Mouse (Mus musculus) midbrain, embryonic 12.5 days (tissue): ENCODE measurements around the gene Sfxn5. TPM values are rescaled to one million over a fixed set of nuclear protein-coding genes. Genes with fewer than 3 reads are reported as not detected.

ENCODE experiments used
- ATAC-seq: fragments of 200-750 bp; cut with Nextera tagmentation; 2 replicates; pipeline ENCODE4 v1.8.0; 2017; ENCODE audit warnings: low read depth, moderate TSS enrichment, moderate library complexity; ENCODE audit not compliant: low FRiP score
- H3K27ac ChIP-seq: fragments of 300-500 bp; sonication (generic); replicated peaks from 2 replicates; pipeline ENCODE4 v1.5.1; 2016; ENCODE audit warnings: mild to moderate bottlenecking
- H3K27me3 ChIP-seq: fragments of 300-500 bp; sonication (generic); 2 replicates; pipeline ENCODE4 v1.6.1; 2016; ENCODE audit warnings: mild to moderate bottlenecking
- H3K36me3 ChIP-seq: fragments of 300-500 bp; sonication (generic); 2 replicates; pipeline ENCODE4 v1.6.1; 2016
- H3K4me1 ChIP-seq: fragments of 300-500 bp; sonication (generic); 2 replicates; pipeline ENCODE4 v1.6.1; 2016
- H3K4me2 ChIP-seq: fragments of 300-500 bp; sonication (generic); replicated peaks from 2 replicates; pipeline ENCODE4 v1.6.1; 2016; ENCODE audit warnings: mild to moderate bottlenecking, moderate library complexity
- H3K4me3 ChIP-seq: fragments of 300-500 bp; sonication (generic); 2 replicates; pipeline ENCODE4 v1.5.1; 2016; ENCODE audit warnings: mild to moderate bottlenecking
- H3K9ac ChIP-seq: fragments of 300-500 bp; sonication (generic); replicated peaks from 2 replicates; pipeline ENCODE4 v1.6.1; 2016; ENCODE audit warnings: mild to moderate bottlenecking, moderate library complexity
- H3K9me3 ChIP-seq: fragments of 300-500 bp; sonication (generic); 2 replicates; pipeline ENCODE4 v1.6.1; 2016; ENCODE audit warnings: mild to moderate bottlenecking
- WGBS: fragments of 180-500 bp; shearing (Covaris S2); methylation state at CpG from one replicate; pipeline ENCODE4 v1.1.7; 2016; 5-methylcytosine and 5-hydroxymethylcytosine counted together
- polyA plus RNA-seq: library from polyadenylated mRNA; unstranded; fragments of >200 nt; fragmentation: Nextera tagmentation; extraction: Ambion mirVana; gene quantifications from 2 replicates; pipeline ENCODE4 v1.2.1, GENCODE M21; 2016

The Sfxn5 gene
- polyA plus RNA-seq, 1 experiment from 2014 or later = 8.2 TPM

DNA sequence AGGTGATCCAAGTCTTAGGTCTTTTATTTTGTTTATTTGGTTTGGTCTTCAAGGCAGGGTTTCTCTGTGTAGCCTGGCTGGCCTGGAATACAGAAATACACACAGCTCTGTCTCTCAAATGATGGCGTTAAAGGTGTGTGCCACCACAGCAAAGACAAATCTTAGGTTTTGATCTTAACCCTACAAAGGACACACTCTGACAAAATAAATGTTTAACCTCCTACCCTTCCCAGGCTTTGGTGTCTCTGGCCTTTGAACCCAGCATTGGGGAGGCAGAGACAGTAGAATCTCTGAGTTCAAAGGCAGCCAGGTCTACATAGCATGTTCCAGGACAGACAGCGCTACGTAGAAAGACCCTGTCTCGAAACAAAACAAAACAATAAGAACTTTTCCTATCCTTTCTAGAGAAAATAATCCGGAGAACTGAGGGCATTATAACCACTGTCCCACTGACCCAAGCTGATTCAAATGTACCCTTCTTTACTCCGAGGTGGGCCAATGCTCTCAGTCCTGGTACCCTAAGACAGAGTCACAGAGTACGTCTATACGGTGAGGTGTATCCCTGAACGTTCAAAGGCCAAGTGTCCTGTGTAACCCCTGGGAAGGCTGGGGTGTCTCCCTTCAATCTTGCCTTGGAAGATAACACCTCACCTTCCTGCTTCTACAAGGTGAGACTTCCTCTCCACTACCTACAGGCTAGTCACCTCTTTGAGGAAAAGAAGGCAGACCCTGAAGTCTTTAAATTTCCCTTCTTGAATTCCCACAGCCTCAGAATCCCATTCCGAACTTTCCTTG lies 40.0 kb upstream of the Sfxn5 start:
- Histone ChIP-seq H3K27ac (no peak overlapping the region), H3K36me3 (no peaks in the 10 kb centered on the region), H3K27me3 (peaks cover 31% of the 10 kb centered on the region), H3K4me3 (peak overlapping the region; percentile 67), H3K9ac (peak overlapping the region; percentile 78), H3K9me3 (no peaks in the 10 kb centered on the region), H3K4me1 (peaks cover 21% of the 10 kb centered on the region), H3K4me2 (peak overlapping the region; percentile 89)
- ATAC-seq = no peak
- 83% methylated on average over 10 of the region's 10 CpGs for WGBS

DNA sequence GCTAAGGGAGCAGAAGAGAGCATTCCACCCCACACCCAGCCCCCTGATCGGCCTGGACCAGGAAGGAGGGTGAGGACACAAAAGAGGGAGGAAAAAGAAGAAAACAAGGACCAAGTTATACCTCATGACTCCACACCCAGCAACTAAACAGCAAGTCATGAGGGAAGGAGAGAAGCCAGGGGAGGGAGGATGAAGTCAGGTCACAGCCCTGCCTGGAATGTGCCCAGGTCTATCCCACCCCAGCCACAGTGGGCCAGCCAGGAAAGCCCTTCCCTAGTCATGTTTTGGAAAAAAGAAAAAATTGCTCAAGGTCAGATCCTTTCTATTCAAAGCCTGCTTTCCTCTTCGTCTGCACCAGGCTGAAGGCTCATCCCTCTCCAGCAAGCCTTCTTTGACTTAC lies 39.3 kb upstream of the Sfxn5 start:
- Histone ChIP-seq H3K4me3 (0 out of 2 replicates have a peak overlapping the region, but pooled peaks have one; percentile 1), H3K27ac (no peak overlapping the region), H3K27me3 (peaks cover 31% of the 10 kb centered on the region), H3K4me2 (peak overlapping the region; percentile 89), H3K9ac (no peak overlapping the region), H3K36me3 (no peaks in the 10 kb centered on the region), H3K4me1 (peaks cover 21% of the 10 kb centered on the region), H3K9me3 (no peaks in the 10 kb centered on the region)
- 74% methylated on average over 2 of the region's 2 CpGs for WGBS
- no peak for ATAC-seq

DNA sequence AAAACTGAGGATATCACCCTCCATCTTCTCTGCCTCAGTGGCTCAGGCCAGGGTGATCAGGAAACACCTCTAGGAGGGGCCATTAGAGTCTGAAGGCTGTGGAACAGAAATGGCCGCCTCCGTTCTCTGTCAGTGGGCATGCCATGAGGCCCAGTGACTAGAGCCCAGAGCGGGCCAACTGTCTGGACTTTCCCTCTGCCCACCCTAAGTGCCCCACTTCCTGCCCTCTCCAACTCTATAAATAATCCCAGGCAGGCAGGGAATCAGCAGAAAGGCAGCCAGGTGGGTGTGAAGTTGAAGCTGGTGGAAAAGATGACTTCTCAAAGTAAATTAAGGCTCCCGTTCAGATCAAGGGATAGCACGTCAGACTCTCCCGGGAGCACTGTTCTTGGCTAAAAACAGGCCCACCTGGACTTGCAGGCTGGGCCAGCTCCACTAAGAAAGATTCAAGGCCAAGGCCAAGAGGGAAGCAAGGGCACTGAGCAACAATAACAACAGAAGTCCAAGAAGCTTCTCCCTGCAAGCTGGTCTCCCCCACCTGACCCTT lies 38.7 kb upstream of the Sfxn5 start:
- Histone ChIP-seq H3K27ac (no peak overlapping the region), H3K4me2 (peak overlapping the region; percentile 89; the same call in 1 of the 2 replicates), H3K27me3 (peaks cover 27% of the 10 kb centered on the region), H3K36me3 (no peaks in the 10 kb centered on the region), H3K9ac (no peak overlapping the region), H3K9me3 (no peaks in the 10 kb centered on the region), H3K4me3 (no peak overlapping the region), H3K4me1 (peaks cover 21% of the 10 kb centered on the region)
- WGBS = 95% methylated on average over 6 of the region's 6 CpGs
- no peak for ATAC-seq

DNA sequence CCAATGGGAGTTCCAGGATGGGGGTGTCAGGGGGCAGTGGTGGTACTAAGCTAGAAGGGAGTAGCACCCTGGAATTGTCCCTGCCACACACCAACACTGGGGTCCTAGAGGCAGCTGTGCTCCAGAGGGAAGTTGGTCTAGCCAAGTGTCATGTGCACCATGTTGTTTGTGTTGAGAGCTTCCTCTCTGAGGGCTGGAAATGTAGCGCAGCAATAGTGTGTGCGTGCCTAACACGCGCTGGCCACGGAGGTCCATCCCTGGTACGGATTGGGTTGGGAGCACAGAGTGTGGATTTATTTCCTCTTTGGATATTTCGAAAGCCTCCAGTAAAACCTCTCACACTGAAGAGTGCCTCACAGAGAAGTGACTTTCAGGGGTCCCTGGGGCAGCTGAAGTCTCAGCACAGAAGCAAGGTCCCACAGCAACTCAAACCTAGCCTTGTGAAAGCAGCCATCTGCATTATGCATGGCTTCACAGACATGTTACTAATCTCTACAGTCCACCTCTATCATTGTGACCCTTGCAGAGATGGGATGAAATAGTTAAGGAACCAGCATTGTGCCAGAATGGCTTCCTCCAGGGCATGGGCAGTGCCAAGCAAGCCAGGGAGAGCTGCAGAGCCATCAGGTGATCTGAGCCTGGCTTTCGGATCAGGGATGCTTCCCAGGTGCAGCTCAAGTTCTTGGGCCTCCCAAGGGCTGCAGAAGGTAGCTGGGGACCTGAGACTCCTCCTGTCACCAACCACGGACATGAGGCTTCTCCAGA lies 37.6 kb upstream of the Sfxn5 start:
- Histone ChIP-seq H3K4me2 (no peak overlapping the region), H3K9me3 (no peaks in the 10 kb centered on the region), H3K4me3 (no peak overlapping the region), H3K27ac (no peak overlapping the region), H3K36me3 (no peaks in the 10 kb centered on the region), H3K27me3 (peaks cover 18% of the 10 kb centered on the region), H3K4me1 (peaks cover 30% of the 10 kb centered on the region), H3K9ac (no peak overlapping the region)
- 89% methylated on average over 9 of the region's 9 CpGs for WGBS
- no peak for ATAC-seq

DNA sequence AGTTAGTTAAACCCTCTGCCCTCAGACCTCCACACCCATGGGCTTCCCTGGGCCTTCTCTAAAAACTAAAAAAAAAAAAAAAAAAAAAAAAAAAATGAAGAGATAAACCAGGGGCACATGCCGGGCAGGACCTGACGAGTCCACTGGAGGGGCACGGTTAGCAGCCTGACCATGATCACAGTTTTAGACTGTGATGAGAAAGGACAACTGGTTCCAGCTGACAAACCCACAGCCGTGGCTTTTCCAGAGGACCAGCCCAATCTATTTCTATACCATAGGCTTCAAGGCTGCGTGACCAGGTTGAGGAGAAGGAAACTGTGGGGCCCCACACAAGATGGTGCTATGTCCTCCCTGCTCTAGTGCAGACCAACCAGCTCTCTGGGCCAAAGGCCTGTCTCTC lies 36.8 kb upstream of the Sfxn5 start:
- 92% methylated on average over 5 of the region's 5 CpGs for WGBS
- no peak overlapping the region for H3K9ac ChIP-seq
- peaks cover 30% of the 10 kb centered on the region for H3K4me1 ChIP-seq
- H3K36me3 ChIP-seq = no peaks in the 10 kb centered on the region
- no peak for ATAC-seq
- H3K4me2 ChIP-seq = no peak overlapping the region
- no peaks in the 10 kb centered on the region for H3K9me3 ChIP-seq
- no peak overlapping the region for H3K4me3 ChIP-seq
- H3K27me3 ChIP-seq = peaks cover 18% of the 10 kb centered on the region
- H3K27ac ChIP-seq = no peak overlapping the region

DNA sequence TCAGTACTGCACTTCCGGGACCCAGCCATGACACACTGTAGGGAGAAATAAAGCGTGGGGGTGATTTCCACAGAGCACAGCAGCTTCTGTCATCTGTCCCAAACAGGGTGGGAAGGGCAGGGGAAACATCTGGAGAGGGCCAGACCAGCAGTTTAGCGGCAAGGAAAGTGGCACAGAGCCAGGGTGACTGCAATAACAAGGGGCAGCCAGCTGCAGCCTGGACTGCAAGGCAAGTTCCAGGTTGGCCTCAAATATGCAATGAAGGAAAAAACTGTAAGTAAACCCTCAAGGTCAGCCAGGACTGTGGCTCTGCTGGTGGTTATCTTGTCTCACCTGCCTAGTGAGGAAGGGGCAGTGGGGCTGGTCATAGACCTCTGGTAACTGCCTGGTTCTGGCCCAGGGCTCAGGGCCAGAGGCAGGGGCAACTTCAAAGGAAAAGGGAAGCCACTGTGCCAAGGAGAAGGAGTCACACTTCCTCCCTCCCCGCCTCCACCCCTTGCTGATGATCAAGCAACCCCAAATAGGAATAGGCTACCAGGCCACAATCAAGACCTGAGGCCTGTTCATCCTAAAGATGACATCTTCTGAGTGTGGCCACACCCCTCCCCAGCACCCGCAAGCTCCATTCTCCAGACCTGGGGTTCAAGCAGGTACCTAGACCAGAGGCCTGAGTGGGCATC lies 36.1 kb upstream of the Sfxn5 start:
- H3K36me3 ChIP-seq = no peaks in the 10 kb centered on the region
- H3K4me1 ChIP-seq = peaks cover 30% of the 10 kb centered on the region
- no peaks in the 10 kb centered on the region for H3K9me3 ChIP-seq
- no peak for ATAC-seq
- peaks cover 18% of the 10 kb centered on the region for H3K27me3 ChIP-seq
- 91% methylated on average over 5 of the region's 5 CpGs for WGBS
- H3K9ac ChIP-seq = no peak overlapping the region
- H3K27ac ChIP-seq = no peak overlapping the region
- H3K4me3 ChIP-seq = no peak overlapping the region
- no peak overlapping the region for H3K4me2 ChIP-seq

DNA sequence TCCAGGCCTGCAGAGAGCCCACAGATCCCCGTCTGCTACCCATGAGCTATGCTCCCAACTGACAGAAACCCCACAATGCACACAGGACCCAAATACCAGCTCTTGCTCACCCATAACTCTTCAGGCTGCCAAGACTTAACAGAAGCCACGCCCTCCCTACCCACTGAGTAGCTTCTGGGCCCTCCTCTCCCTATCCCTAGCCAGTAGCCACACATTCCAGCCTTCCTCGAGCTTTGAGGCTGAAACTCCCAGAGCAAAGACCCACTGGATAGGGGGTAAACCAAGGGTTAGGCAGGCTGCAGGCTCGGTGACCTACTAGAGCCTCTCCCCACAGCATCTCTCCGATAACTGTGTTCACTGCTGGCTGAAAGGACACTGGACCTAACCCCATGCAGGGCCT lies 35.5 kb upstream of the Sfxn5 start:
- no peak overlapping the region for H3K27ac ChIP-seq
- peaks cover 25% of the 10 kb centered on the region for H3K4me1 ChIP-seq
- H3K27me3 ChIP-seq = peaks cover 17% of the 10 kb centered on the region
- H3K4me2 ChIP-seq = no peak overlapping the region
- no peak overlapping the region for H3K9ac ChIP-seq
- H3K4me3 ChIP-seq = no peak overlapping the region
- no peak for ATAC-seq
- no peaks in the 10 kb centered on the region for H3K9me3 ChIP-seq
- 60% methylated on average over 5 of the region's 5 CpGs for WGBS
- no peaks in the 10 kb centered on the region for H3K36me3 ChIP-seq

DNA sequence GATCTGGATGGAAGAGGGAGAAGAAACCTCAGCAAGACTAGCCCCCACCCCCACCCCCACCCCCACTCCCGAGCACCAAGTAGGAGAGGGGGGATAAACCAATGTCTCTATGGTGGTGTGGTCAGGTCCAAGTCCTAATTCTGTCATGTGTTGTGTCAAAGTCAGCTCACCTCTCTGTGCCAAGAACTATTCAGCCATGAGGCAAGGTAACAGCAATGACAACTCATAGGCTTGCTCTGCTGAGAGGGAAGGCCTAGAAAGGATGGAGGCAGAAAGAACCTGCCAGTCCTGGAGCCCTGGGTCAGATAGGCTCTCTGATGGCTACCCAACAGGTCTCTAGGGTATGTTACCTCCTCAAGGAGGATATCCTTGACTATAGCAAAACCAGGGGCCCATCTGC lies 34.9 kb upstream of the Sfxn5 start:
- Histone ChIP-seq H3K9me3 (no peaks in the 10 kb centered on the region), H3K4me3 (no peak overlapping the region), H3K9ac (no peak overlapping the region), H3K36me3 (no peaks in the 10 kb centered on the region), H3K27me3 (peaks cover 12% of the 10 kb centered on the region), H3K4me2 (no peak overlapping the region), H3K27ac (no peak overlapping the region), H3K4me1 (peaks cover 20% of the 10 kb centered on the region)
- no peak for ATAC-seq
- 100% methylated on average over 1 of the region's 1 CpGs for WGBS

DNA sequence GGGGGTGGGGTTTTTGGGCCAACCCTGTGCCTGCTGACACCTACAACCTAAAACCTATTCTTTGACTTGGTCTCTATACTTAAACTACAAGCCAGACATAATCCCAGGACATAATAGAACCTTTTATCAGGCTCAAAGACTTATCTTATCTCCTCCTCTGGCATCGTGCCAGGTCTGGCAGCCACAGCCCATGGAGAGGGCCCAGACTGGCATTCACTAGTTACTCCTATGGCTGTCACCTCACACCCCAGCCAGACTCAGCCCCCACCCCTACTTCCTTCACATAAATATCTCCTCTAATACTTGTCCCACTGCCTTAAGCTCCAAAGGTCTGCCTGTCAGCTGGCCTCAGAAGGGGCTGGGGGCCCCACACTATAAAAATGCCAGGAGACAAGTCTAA lies 33.2 kb upstream of the Sfxn5 start:
- no peak overlapping the region for H3K4me2 ChIP-seq
- no peaks in the 10 kb centered on the region for H3K27me3 ChIP-seq
- ATAC-seq = no peak
- 55% methylated on average over 1 of the region's 1 CpGs for WGBS
- H3K4me3 ChIP-seq = no peak overlapping the region
- H3K9me3 ChIP-seq = no peaks in the 10 kb centered on the region
- H3K36me3 ChIP-seq = no peaks in the 10 kb centered on the region
- peaks cover 8% of the 10 kb centered on the region for H3K4me1 ChIP-seq
- H3K27ac ChIP-seq = no peak overlapping the region
- no peak overlapping the region for H3K9ac ChIP-seq

DNA sequence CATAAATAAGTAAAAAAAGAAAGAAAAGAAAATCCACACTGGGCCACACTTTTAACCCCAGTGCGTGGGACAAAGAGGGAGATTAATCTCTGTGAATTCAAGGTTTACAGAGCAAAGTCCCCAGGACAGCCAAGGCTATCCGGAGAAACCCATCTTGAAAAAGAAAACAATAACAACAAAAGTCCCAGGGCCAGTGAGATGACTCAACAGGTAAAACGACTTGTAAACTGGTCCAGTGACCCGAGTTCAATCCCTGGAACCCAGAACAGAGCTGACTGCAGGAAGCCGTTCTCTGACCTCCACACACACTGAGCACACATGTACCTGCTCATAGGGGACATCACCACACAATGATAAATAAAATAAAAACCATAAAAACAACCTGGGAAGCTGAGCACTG lies 31.2 kb upstream of the Sfxn5 start:
- no peak for ATAC-seq
- Histone ChIP-seq H3K27ac (no peak overlapping the region), H3K4me1 (peaks cover 8% of the 10 kb centered on the region), H3K9me3 (no peaks in the 10 kb centered on the region), H3K4me2 (no peak overlapping the region), H3K36me3 (no peaks in the 10 kb centered on the region), H3K27me3 (no peaks in the 10 kb centered on the region), H3K4me3 (no peak overlapping the region), H3K9ac (no peak overlapping the region)
- WGBS = 77% methylated on average over 5 of the region's 5 CpGs

DNA sequence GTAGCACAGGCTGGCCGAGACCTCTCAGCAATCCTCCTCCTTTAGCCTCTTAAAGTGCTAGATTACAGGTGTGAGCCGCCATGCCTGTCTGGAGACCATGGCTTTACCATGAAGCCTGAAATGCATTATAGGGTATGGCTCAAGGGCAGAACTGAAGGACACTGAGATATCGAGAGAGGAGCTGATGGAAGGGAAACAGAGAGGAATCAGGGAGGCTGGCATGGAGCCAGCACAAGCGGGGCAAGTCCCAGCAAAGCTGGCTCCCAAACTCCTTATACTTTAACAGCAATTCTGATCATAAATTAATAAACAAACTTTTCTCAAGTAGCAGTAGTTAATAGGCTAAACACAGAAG lies 30.7 kb upstream of the Sfxn5 start:
- no peak overlapping the region for H3K27ac ChIP-seq
- H3K27me3 ChIP-seq = no peaks in the 10 kb centered on the region
- WGBS = 92% methylated on average over 4 of the region's 4 CpGs
- H3K4me1 ChIP-seq = peaks cover 8% of the 10 kb centered on the region
- H3K36me3 ChIP-seq = no peaks in the 10 kb centered on the region
- no peak for ATAC-seq
- H3K9me3 ChIP-seq = no peaks in the 10 kb centered on the region
- no peak overlapping the region for H3K9ac ChIP-seq
- H3K4me2 ChIP-seq = no peak overlapping the region
- no peak overlapping the region for H3K4me3 ChIP-seq
